Mouse (Mus musculus) fibroblast of lung, adult 2 months (primary cell): Measurements from ENCODE around the gene Cldn19.
A peak's percentile ranks its signal among the peaks of the same experiment; 100 is the strongest.

Experiments
- DNase-seq: peaks from one replicate; pipeline ENCODE4 v3.0.0-alpha.2; 2011; ENCODE audit warnings: low read depth

Gene Cldn19

DNA sequence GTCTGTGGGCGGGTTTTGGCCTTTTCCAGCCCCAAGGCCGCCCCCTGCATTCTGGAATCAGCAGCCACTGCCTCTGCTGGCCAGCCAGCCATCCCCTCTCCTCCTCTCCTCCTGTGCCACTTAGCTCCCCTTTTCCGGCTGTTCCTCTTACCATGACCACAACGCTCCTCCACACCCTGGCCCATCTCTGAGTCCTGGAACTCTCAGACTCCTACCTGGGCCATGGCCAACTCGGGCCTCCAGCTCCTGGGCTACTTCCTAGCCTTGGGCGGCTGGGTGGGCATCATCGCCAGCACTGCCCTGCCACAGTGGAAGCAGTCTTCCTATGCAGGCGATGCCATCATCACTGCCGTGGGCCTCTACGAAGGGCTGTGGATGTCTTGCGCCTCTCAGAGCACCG, at the start of gene Cldn19:
TSS of gene Cldn19 (plus strand) at position 64 of the 400 bp plus-strand sequence.
- no peak for DNase-seq

GRCm38 (mm10) chr4:119216667-119217066, 38.5 kb upstream of the Cldn19 start:
- no peak for DNase-seq

- no peak for DNase-seq
These were observed 37.0 kb upstream of the Cldn19 start, which contains the start of gene Tmem269 for GRCm38 (mm10) chr4:119218169-119218568. Gene Tmem269, minus strand, starts transcription at chr4:119218217.

DNA sequence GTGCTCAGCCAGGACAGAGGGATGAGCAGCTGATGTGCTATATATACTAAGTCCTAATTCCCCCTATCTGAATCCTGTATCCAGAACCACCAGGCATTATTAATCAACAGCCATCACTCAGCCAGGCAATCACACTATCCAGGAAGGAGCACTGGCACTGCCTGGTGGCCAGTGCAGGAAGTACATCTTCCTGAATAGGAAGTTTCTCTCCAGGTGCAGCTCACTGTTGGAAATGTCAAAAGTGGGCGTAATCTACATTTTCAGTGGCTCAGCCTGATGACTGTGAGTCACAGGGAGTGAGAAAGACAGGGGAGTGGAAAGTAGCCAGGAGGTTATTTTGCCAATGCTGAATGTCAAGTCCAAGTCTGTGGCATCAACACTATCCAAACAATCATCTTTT, 31.5 kb upstream of the Cldn19 start:
- no peak for DNase-seq

DNA sequence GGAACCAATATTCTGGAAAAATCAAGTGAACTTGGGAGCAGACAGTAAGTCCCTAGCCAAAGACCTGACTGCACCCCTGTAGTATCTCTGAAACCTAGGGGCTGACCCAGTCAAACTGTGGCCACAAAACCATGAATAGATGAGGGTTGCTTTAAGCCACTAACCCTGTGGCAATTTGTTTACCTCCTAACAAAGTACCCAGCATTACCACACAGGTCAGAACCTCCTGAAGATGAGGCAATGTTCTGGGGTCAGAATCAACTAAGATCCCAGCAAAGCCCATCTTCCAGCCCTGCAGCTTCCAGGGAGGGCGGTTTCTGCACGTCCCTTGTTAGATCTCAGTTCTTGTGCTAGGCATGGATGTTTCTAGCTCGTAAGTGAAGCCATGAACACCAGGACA, 30.7 kb upstream of the Cldn19 start:
- DNase-seq, result no peak

DNA sequence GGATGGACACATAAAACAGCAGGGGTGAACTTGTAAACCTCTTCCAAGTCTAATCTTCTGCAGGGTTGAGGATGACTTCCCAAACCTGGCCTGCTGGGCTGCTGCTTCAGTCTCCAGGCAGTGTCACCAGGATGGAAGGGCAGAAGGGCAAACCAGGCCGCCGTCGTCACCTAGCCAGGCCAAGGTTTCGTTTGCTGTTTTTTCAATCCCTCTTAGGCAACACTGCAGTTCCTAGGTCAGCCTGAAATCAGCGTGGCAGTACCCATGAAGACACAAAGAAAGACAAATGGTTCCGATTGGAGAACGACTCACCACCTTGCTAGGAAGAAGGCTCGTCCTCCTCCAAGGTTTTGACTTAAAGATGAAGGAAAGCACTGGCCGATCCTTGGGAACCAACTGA, 29.5 kb upstream of the Cldn19 start:
- DNase-seq, result no peak

DNA sequence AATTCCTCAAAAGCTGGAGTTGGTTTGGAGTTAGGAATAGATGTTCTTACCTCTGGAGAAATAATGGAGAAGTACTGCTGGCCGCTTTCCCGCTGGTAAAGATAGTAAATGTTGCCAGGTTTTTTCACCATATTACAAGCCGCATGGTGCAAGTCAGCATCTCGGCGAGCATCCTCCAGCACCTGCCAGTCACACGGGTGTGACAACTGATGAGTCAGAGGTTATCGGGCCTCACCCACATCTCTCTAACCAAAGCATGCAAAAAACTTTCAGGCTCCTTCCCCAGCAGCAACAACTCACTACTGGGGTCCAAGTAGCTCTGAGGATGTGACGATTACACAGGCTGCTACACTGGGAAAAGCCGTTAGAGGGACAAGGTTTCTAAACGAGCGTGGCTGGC, 28.5 kb upstream of the Cldn19 start:
- DNase-seq, result no peak

- DNase-seq, result peak; percentile 91
These were observed 22.6 kb upstream of the Cldn19 start, which contains the start of the genes AU022252 and P3h1 for GRCm38 (mm10) chr4:119232410-119233255. Gene AU022252, minus strand, starts transcription at chr4:119232712. Gene P3h1, plus strand, starts transcription at chr4:119232915.

- DNase-seq, result no peak
These were observed 21.8 kb upstream of the Cldn19 start for GRCm38 (mm10) chr4:119233256-119233901.

- DNase-seq, result no peak
These were observed 20.9 kb upstream of the Cldn19 start for GRCm38 (mm10) chr4:119234348-119234747.

DNA sequence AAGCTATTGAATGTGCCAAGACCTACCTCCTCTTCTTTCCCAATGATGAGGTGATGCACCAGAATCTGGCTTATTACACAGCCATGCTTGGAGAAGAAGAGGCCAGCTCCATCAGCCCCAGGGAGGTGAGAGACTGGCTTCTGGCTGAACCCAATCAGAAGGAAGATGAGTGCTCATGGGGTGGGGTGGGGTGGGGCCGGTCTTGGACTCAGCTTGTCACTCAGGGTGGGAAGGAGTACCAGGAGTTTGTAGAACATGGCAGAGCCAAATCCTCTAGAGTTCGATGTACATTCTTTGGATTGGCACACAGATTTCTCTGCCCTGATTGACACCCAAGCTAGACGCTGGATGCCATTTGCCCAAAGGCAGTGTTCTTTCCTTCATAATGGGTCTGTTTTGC, 16.6 kb upstream of the Cldn19 start:
- no peak for DNase-seq

GRCm38 (mm10) chr4:119239181-119239682, 16.0 kb upstream of the Cldn19 start:
- DNase-seq, result peak; percentile 81

GRCm38 (mm10) chr4:119241664-119242063, 13.6 kb upstream of the Cldn19 start:
- DNase-seq, result no peak

GRCm38 (mm10) chr4:119242571-119242970, 12.6 kb upstream of the Cldn19 start:
- DNase-seq, result no peak

- no peak for DNase-seq
These were observed 10.6 kb upstream of the Cldn19 start for GRCm38 (mm10) chr4:119244468-119245240.

- DNase-seq, result no peak
These were observed 9.7 kb upstream of the Cldn19 start for GRCm38 (mm10) chr4:119245556-119245955.

GRCm38 (mm10) chr4:119245961-119246360, 9.3 kb upstream of the Cldn19 start:
- DNase-seq, result no peak

DNA sequence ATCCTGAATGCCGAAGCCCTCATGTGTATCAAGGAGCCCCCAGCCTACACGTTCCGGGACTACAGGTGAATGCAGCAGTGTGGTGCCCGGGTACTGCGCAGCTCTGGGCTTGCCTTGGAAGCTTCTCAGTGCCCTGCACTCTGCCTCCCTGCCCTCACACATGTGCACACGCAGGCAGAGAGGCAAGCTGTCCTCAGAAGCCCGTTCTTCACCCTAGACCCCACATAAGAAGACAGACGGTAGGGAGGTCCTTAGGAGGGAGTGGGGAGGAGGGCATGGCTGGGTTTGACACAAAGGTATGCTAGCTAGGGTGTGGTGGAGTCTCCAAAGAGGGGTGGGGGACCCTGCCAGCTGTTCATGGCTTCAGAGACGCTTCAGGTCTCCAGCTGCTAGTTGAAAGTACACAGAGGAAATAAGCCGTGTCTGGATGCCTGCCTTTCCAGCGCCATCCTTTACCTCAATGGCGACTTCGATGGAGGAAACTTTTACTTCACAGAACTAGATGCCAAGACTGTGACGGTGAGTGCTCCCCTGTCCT, 8.5 kb upstream of the Cldn19 start:
- no peak for DNase-seq

DNA sequence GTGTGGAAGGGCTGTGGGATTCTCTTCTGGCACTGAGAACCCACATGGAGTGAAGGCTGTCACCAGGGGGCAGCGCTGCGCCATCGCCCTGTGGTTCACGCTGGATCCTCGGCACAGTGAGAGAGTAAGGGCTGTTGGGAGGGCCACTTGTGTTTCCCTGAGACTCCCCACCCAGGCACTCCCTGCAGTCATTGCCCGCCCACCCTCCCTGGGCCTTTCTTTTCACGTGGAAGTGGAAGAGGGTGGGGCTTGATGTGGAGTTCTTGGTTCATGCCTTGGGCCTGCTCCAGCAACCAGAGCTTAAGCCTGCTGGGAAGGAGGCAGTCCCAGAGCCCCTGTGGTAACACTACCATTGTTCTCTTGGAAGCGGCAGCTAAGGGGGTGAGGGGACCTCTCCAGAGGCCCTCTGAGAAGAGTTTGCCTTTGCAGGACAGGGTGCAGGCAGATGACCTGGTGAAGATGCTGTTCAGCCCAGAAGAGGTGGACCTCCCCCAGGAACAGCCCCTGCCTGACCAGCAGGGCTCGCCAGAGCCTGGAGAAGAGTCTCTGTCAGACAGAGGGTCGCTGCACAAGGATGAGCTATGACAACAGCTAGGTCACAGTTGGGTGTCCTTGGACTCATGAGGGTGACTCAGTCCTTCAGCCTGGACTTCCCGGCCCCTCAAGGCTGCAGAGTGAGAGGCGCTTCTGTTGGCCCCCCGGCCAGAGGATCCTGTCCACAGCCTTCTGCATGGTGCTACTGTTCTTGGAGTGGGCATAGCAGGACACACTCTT, 7.6 kb upstream of the Cldn19 start:
- no peak for DNase-seq

DNA sequence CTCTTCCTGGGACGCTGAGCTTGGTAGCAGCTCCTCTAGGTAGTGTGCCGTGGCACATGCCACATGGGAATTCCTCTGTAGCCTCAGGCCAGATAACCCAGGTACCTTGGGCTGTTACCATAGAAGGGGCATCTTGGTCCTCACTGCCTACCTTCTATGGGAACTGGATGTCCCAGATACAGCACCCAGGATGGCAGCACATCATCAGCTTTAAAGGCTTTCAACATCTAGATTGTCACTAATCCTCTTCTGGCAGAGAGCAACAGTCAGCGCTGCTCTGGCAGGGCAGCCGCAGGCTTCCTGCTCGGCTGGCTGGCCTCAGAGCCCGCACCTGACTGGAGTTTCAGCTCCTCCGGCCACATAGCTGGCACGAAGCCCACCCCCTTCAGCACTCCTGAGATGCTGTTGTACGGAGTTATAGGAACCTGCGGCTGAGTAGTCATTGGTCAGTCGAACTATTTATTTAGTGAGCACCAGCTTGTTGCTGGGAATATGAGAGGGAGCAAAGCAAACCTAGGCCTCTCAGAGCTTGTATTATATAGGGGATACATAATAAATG, 6.7 kb upstream of the Cldn19 start:
- DNase-seq, result no peak
